Mouse (Mus musculus) lung, adult 2 months (tissue): Measurements from ENCODE around the gene Arhgap6. TPM values are rescaled to one million over a fixed set of nuclear protein-coding genes. Genes with fewer than 3 reads are reported as not detected.
A peak's percentile ranks its signal among the peaks of the same experiment; 100 is the strongest.

Experiments
- DNase-seq: peaks from one replicate; pipeline ENCODE4 v3.0.0; 2022
- H3K4me1 ChIP-seq: fragments of 200-500 bp; 2 replicates; pipeline ENCODE4 v1.6.1; 2011; ENCODE audit warnings: low read length; ENCODE audit not compliant: control insufficient read depth, insufficient read depth
- H3K4me3 ChIP-seq: fragments of 200-500 bp; replicated peaks from 2 replicates; pipeline ENCODE3; 2011; ENCODE audit warnings: low read depth, mild to moderate bottlenecking, control low read depth, low read length; ENCODE audit errors: extremely low read depth
- CTCF ChIP-seq: fragments of 200-500 bp; IDR thresholded peaks from 2 replicates; pipeline ENCODE4 v1.5.1; 2011; ENCODE audit warnings: mild to moderate bottlenecking, low read length, control low read depth; ENCODE audit not compliant: insufficient read depth
- POLR2A ChIP-seq: fragments of 200-500 bp; IDR thresholded peaks from 2 replicates; pipeline ENCODE4 v1.6.1; 2011; ENCODE audit warnings: low read depth, mild to moderate bottlenecking, control low read depth, low read length, borderline replicate concordance; ENCODE audit errors: extremely low read depth
- WGBS: fragments of 180-500 bp; shearing (Covaris S2); methylation state at CpG from one replicate; pipeline ENCODE4 v1.1.7; 2018; 5-methylcytosine and 5-hydroxymethylcytosine counted together
- polyA plus RNA-seq: library from polyadenylated mRNA; depleted of rRNA; stranded (reverse); fragments of >200 nt; gene quantifications from 2 replicates; pipeline ENCODE4 v1.2.3, GENCODE M21; 2012

The Arhgap6 gene
- polyA plus RNA-seq, 1 experiment, result 8.4 TPM

GRCm38 (mm10) chrX:169053907-169054476, 259.1 kb downstream of the Arhgap6 start:
- H3K4me1 ChIP-seq, result no peaks in the 10 kb centered on the region; the same call in 1 of the 2 replicates
- TF ChIP-seq POLR2A (no peak), CTCF (no peak)
- 46% methylated on average over 5 of the region's 5 CpGs for WGBS
- H3K4me3 ChIP-seq, result no peak overlapping the region
- no peak for DNase-seq

GRCm38 (mm10) chrX:169062555-169062954, 267.7 kb downstream of the Arhgap6 start:
- Histone ChIP-seq H3K4me3 (no peak overlapping the region), H3K4me1 (no peaks in the 10 kb centered on the region)
- no peak for DNase-seq
- no peak for TF ChIP-seq POLR2A
- TF ChIP-seq CTCF, result no peak

GRCm38 (mm10) chrX:169065298-169065697, 270.4 kb downstream of the Arhgap6 start:
- no peaks in the 10 kb centered on the region for H3K4me1 ChIP-seq
- H3K4me3 ChIP-seq, result no peak overlapping the region
- DNase-seq, result no peak
- WGBS, result 57% methylated on average over 3 of the region's 3 CpGs
- TF ChIP-seq CTCF, result no peak
- no peak for TF ChIP-seq POLR2A

- no peaks in the 10 kb centered on the region for H3K4me1 ChIP-seq
- DNase-seq, result no peak
- TF ChIP-seq POLR2A, result no peak
- TF ChIP-seq CTCF, result no peak
- 70% methylated on average over 1 of the region's 1 CpGs for WGBS
- H3K4me3 ChIP-seq, result no peak overlapping the region
Observed at GRCm38 (mm10) chrX:169065922-169066321, 271.0 kb downstream of the Arhgap6 start.

GRCm38 (mm10) chrX:169075020-169075419, 280.1 kb downstream of the Arhgap6 start:
- no peak for DNase-seq
- no peak for TF ChIP-seq CTCF
- TF ChIP-seq POLR2A, result no peak
- Histone ChIP-seq H3K4me1 (no peaks in the 10 kb centered on the region), H3K4me3 (no peak overlapping the region)
- whole genome bisulfite sequencing, result 87% methylated on average over 2 of the region's 2 CpGs

GRCm38 (mm10) chrX:169081609-169082008, 286.7 kb downstream of the Arhgap6 start:
- no peaks in the 10 kb centered on the region; the same call in 1 of the 2 replicates for H3K4me1 ChIP-seq
- 83% methylated on average over 3 of the region's 3 CpGs for WGBS

GRCm38 (mm10) chrX:169085871-169086270, 291.0 kb downstream of the Arhgap6 start:
- no peak overlapping the region for H3K4me3 ChIP-seq
- DNase-seq, result peak; percentile 52
- 9% methylated on average over 5 of the region's 5 CpGs for WGBS
- H3K4me1 ChIP-seq, result no peaks in the 10 kb centered on the region; the same call in 1 of the 2 replicates
- TF ChIP-seq CTCF (peak; percentile 39; the same call in 1 of the 2 replicates), POLR2A (no peak)

More at GRCm38 (mm10) chrX:169081609-169082008, 286.7 kb downstream of the Arhgap6 start:
- TF ChIP-seq CTCF (no peak), POLR2A (no peak)
- DNase-seq, result no peak
- no peak overlapping the region for H3K4me3 ChIP-seq

GRCm38 (mm10) chrX:169089221-169089620, 294.3 kb downstream of the Arhgap6 start:
- 57% methylated on average over 2 of the region's 2 CpGs for WGBS
- TF ChIP-seq CTCF (no peak), POLR2A (no peak)
- DNase-seq, result no peak

GRCm38 (mm10) chrX:169094601-169095000, 299.7 kb downstream of the Arhgap6 start:
- no peak for DNase-seq
- 60% methylated on average over 2 of the region's 2 CpGs for WGBS
- TF ChIP-seq CTCF (no peak), POLR2A (no peak)
- Histone ChIP-seq H3K4me3 (no peak overlapping the region), H3K4me1 (no peaks in the 10 kb centered on the region)

More at GRCm38 (mm10) chrX:169089221-169089620, 294.3 kb downstream of the Arhgap6 start:
- Histone ChIP-seq H3K4me3 (no peak overlapping the region), H3K4me1 (no peaks in the 10 kb centered on the region)

GRCm38 (mm10) chrX:169095584-169095983, 300.7 kb downstream of the Arhgap6 start:
- H3K4me3 ChIP-seq, result no peak overlapping the region
- no peaks in the 10 kb centered on the region for H3K4me1 ChIP-seq
- DNase-seq, result no peak
- TF ChIP-seq CTCF (no peak), POLR2A (no peak)

GRCm38 (mm10) chrX:169102665-169103064, 307.8 kb downstream of the Arhgap6 start:
- 58% methylated on average over 1 of the region's 1 CpGs for WGBS
- TF ChIP-seq CTCF (no peak), POLR2A (no peak)
- no peak for DNase-seq
- Histone ChIP-seq H3K4me1 (peaks cover 2% of the 10 kb centered on the region), H3K4me3 (no peak overlapping the region)
